Mouse (Mus musculus) embryo, embryonic 11 days (tissue): ENCODE data around the gene Tdg.
"Not testable (repeated sequence)": the region's sequence is repeated elsewhere in the genome, so short reads cannot be mapped to it uniquely, and the experiment has no call there.

Source experiments
- DNase-seq: peaks from one replicate; pipeline ENCODE4 v3.0.0-alpha.2; 2015

Gene Tdg

DNA sequence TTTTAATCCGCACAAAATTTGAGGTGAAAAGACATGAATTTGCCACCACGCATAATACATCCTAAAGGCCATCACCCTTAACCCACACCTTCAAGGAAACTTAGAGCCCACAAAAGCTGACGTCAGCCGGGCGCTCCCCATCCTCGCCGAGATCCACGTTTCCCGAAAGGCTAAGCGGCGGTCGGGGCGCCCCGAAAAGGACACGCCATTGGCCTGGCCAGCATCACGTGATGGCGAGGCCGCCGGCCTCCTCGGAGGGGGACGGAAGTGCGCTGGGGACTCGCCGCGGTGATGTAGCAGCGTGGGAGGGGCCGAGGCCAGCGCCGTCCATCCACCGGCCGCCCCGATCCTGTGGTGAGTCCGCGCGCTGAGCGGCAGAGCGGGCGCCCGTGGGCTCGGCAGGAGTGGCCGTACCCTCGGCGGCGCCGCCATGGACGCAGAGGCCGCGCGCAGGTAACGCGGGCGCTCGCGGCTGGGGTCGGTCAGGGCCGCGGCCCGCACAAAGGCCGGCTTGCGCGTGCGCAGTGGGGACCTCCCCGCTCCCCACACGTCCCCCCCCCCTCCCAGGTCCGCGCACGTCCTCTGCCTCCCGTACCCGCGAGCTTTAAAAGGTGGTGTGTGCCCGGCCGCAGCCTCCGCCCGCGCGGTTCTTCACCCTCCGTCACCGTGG, at the start of gene Tdg:
TSS of gene Tdg (plus strand) at position 243 of the 670 bp plus-strand sequence.
- DNase-seq: peak; percentile 97

DNA sequence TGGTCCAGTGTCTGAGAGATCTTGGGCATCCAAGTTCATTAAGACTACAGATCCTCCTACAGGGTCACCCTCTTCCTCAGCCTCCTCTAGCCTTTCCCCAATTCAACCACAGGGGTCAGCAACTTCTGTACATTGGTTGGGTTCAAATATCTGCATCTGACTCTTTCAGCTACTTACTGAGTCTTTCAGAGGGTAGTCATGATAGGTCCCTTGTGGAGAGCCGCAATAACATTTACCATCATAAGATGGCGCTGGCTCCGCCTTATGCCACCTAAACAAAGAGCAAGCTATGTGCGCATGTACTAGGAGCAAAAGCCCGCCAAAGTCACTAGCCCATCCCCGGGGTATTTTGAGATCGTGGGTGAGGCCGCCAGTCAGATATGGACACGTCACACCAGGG, 40.0 kb upstream of the Tdg start:
- DNase-seq: not testable (repeated sequence)

DNA sequence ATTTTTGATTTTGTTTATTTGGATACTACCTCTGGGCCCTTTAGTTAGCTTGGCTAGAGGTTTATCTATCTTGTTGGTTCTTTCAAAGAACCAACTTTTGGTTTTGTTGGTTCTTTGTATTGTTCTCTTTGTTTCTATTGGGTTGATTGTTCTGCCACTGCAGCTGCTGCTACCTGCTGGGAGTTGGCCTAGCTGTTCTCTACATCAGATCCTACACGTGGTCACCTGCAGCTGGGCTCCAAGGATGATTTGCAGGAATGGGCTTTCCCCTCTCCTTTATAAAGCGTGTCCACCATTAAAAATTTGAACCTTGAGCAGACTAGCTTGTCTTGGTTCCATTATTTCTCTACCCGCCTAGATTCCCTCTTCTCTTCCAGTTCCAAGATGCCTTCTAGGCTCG, 35.2 kb upstream of the Tdg start:
- not testable (repeated sequence) for DNase-seq

DNA sequence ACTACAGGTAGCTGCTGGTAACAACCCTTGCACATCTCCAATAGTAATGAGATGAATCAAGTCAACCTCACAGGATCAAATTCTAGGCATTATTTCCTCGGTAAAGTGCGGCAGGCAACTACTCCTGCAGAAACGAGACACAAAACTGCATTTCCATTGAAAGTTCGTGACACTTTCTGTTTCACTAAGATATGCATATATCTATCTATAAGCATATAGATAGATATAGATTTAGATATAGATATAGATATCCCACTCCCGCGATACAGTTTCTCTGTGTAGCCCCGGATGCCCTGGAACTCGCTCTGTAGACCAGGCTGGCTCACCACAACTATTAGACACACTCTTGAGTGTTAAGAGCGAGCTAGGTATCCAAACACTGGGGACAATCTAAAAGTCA, 7.4 kb upstream of the Tdg start:
- peak; percentile 5 for DNase-seq

DNA sequence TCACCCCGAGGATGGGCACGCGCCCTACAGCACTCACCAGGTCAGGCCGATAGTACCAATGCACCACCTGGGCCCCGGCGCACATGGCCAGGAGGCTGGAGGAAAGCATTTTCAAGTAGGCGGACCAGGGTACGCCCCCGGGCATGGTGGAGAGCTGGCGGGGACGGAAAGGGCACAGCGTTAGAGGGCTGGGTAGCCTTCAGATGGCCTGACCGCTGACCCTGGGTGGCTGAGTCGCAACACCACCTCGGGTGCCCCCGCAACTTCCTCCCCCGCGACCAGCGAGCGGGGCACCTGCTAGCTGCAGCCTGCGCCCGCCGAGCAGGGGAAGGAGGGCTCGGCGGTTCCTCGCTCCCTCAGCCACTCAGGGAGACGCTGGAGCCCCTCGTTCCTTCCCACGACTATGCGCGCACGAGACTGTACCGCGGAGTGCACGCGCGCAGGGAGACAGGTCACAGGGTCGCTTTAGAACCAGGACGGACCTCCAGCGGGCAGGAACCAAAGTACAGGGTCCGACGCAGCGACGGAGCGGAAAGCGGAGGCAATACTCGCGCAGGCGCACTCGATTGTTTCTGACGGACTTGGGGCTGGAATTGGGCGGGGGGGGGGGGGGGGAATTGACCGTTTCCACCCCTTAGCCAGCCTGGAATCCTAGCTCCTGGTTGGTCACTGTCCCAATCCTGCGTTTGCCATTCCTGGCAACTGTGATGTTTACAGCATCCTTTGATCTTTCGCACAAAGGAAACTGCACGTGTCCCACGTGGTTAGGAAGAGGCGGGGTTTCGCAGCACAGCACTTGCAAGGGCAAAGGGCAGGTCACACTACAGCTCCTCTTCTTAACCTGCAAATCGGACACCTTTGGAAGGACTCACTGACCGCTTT, 6.7 kb upstream of the Tdg start, which contains the start of gene 1190007I07Rik:
TSS of gene 1190007I07Rik (minus strand) at position 558 of the 882 bp plus-strand sequence.
- peak; percentile 94 for DNase-seq

DNA sequence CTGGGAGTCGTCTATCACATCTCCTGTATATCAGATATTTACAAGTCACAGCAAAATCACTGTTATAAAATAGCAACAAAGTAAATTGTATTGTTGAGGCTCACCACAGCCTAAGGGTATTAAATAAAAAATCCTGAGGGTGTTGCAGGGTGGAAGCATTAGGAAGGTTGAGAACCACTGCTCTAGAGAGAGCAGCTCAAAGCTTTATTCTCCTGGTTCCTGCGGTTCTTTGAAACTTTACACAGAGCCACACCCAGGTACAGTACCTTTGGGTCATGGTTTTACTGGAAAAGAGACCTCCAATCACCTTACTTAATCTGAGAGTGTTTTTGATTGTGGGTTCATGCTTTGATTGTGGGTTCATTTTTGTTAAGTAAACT, 6.1 kb upstream of the Tdg start:
- not testable (repeated sequence) for DNase-seq

DNA sequence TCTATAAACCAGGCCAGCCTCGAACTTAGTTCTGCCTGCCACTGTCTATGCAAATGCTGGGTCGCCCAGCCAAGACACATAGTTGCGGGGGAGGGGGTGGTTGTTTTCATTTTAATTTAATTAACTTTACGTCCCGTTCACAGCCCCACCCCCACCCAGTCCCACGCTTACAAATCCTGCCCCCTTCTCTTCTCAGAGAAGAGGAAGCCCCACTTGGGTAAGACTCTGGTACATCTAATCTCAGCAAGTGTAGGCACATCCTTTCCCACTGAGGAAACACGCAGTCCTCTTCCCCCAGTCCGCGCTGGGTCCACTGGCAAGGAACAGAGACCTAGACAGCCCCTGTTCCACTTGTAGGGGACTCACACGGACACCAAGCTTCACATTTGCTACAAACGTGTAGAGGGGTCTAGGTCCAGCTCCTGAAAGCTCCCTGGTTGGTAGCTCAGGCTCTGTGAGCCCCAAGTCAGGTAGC, 480 bp upstream of the Tdg start:
- DNase-seq: peak; percentile 47

DNA sequence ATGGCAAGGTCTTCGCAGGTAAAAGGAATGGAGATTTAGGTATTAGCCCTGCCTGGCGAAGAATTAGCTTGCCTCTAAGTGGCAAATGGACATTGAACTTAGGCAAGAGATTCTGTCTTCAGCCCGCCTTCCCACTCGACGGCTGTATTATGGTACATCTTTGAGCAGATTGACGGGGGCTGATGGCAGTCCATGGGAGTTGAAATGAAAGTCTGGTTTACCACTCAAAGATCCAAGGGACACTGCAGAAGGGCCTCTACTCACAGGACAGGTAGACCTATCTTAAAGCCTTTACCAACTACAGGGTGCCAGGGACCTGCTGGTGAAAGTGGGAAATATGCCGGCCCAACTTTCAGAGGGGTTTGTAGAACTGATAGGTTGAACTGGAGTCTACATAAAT, 869 bp downstream of the Tdg start:
- DNase-seq: no peak

DNA sequence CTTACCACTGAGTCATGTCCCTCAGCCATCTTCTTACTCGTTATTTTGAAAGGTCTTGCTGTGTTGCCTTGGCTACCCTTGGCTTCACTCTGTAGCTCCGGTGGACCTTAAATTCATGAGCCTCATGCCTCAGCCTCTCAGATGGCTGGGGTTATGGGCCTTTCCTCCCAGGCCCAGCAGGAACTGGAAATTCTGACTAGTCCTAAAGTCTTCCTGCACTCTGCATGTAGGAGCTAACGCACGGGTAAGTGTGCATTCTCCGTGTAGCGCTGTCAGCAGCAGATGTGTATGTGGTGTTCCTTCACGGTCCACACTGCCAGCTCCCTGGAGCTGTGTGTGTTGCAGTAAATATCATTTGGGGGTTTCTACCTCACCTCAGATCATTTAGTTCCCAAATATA, 1.5 kb downstream of the Tdg start:
- no peak for DNase-seq

DNA sequence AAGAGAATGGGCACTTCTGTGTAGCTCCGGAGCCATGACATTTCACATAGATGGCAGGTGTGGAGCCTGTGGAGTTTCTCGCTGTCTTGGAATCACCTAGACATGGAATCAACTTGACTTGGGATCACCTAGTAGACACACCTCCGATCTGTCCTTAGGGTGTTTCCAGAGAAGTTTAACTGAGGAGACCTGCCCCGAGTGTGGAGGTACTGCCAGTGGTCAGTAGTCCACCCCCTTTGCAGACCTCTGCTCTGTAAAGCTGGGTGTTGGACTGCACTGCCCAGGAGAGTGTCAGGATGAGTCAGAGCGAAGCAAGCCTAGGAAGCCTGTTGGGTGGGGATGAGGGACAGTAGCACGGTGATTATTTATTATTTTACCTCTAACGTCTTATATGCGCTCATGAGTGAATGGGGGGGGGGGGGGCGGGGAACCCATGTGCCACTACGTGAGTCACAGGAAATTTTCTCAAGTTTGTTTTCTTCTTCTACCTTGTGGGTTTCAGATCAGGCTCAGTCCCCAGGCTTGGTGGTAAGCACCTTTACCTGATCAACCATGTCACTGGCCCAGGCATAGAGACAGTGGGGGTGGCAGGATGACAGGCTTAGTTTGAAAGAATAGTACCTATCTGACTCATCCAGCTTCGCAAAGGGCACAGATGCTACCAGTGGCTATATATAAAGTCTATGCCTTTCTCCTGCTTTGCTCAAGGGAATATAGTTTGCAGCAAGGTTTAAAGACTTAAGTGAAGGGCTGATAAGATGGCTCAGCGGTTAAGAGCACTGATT, 3.1 kb downstream of the Tdg start:
- DNase-seq: no peak

DNA sequence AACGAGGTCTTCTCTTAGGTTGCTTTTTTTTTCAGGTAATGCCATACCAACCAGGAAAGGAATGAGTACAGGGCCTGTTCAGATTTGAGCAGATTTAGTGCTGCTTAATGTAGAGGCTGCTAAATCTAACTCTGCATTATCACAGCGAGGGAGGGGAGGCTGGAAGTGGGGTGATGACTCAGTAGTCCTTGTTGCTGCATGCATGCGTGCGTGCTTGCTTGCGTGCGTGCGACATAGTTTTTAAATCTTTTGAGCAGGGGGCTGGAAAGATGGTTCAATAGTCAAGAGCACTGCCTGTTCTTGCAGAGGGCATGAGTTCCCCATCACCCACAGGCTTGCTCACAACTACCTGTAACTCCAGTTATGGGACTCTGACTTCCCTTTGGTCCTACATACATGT, 4.7 kb downstream of the Tdg start:
- no peak for DNase-seq

DNA sequence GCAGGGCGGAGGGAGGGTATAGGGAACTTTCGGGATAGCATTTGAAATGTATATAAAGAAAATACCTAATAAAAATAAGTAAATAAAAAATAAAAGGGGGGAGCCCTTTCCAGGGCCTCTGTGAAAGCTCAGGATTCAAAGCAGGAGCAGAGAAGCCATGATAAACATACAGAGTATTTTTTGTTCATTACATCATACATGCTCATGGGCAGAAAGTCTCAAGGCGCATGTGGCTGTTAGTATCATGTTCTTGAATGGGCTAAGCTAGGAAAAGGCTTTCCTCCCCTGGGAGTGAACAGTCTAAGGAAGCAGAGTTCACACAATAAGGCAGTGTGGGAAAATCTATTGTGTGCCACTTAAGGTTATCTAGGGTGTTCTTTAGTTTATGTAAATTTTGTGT, 6.7 kb downstream of the Tdg start:
- DNase-seq: no peak

DNA sequence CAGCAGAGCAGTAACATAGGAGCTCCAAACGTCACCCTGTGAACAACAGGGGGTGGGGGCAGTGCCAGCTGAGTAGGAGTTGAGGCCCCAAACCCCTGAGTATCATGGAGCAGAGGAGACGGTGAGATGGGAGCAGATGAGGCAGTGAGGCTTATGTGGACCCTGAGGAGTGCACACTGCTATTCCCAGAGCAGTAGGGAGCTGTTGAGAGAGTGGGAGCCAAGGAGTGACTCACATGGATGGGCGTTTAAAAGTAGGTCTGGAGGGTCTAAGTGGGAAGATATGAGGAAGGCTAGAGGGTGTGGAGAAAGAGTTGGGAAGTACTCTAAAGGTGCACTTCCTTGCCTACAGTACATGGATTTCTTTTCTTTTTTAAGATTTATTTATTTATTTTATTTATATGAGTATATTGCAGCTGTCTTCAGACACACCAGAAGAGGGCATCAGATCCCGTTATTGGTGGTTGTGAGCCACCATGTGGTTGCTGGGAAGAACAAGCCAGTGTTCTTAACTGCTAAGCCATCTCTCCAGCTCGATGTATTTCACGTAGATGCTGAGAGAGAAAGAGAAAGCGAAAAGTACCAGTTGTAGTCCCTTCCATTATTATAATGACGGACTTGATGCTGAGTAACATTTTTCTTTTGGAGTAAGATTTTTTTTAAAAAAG, 9.5 kb downstream of the Tdg start:
- DNase-seq: no peak

DNA sequence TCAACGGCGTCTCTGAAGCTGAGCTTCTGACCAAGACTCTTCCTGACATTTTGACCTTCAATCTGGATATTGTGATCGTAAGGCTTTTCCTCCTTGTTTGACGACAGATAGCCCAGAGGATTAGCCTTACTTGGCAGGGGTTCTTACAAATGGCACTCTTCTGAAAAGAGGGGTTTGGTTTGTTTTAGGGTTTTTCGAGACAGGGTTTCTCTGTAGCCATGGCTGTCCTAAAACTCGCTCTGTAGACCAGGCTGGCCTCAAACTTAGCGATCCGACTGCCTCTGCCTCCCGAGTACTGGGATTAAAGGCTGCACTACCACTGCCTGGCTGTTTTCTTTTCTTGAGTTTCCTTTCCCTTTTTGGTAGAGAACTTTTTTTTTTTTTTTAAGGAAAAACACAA, 11.9 kb downstream of the Tdg start:
- DNase-seq: no peak

DNA sequence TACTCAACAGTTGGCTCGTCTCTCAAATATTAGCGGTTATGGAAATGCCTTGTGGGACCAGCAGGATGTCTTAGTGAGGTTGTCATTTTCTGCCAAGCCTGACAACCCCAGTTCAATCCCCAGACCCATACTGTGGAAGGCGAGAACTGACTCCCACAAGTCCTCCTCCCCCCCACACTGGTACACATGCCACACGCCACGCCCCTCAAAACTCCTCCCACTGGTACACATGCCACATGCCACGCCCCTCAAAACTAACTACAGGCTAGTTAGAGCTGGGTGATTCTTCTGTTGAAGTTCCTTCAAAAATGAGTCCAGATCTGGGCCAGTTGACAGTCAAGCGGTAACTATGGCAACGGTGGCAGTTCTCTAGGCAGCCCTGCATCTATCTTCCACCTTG, 16.5 kb downstream of the Tdg start:
- DNase-seq: no peak

DNA sequence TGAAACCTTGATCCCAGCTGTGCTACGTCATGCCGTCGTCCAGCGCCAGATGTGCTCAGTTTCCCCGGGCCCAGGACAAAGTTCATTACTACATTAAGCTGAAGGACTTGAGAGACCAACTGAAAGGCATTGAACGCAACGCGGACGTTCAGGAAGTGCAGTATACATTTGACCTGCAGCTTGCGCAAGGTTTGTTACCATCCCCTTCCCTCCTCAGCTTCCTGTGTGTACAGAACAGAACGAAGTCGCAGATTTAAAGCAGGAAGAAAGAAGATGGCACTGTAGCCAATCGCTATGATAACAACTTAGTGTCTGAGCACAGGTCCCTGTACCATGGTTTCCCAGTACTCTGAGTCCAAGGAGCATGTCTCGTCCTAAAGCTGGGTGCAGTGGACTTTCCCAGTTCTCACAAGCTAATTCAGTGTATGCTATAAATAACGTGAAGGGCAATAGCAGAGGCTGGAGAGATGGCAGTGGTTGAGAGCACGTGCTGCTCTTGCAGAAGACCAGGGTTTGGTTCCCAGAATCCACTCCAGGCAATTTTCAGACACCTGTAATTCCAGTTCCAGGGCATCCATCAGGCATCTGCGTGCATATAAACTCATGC, 17.7 kb downstream of the Tdg start:
- DNase-seq: no peak

DNA sequence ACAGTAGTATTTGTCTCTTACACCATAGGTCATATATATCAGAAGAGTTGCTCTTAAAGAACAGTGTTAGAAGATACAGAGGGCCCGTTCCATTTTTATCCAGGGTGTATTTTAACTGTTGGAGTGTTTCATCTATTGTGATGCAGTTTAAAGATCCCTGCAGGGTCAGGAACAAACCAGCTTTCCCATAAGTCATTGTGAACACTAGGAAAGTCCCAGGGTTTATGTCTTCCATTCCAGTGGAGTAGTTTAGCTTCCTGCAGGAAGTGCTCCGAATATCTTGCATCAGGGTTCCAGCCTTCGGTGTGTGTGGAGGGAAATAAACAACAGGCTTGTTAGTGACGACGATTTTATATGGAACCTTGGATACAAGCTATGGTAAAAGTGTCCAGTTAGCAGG, 21.6 kb downstream of the Tdg start:
- no peak for DNase-seq

DNA sequence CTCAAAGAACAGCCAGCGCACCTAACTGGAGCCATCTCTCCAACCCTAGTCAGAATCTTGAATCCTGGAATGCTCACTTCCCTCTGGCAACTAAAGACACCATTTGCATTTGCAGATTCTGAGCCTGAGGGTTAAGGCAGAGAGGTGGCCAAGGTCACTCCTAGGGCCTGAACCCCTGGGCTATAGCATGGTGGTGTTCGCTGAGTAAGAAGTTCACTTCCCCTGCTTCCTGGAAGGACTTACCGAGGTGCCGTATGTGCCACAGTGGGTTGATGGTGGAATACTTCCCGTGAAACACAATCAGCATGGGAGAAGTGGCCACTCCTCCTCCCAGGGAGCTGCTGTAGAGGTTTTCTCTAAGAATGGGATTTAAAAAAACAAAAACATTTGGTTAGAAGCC, 23.0 kb downstream of the Tdg start:
- DNase-seq: no peak

DNA sequence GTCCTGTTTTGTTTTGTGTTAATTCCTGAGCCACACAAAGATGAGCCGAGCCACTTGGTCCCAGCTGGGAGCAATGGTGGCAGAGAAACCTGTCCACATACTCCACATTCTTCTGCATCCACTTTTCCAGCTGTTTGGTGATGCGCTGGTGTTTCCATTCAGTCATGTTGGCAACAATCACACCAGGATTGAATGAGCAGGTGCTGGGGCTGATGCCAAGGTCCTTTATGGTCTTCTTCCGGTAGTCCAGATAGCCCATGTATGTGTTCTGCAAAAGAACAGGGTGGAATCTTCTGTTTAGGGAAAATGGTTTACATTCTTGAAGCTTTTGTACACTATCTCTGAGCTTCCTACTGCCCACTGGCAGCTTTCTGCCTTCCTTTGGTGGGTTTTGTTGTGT, 25.0 kb downstream of the Tdg start:
- no peak for DNase-seq

DNA sequence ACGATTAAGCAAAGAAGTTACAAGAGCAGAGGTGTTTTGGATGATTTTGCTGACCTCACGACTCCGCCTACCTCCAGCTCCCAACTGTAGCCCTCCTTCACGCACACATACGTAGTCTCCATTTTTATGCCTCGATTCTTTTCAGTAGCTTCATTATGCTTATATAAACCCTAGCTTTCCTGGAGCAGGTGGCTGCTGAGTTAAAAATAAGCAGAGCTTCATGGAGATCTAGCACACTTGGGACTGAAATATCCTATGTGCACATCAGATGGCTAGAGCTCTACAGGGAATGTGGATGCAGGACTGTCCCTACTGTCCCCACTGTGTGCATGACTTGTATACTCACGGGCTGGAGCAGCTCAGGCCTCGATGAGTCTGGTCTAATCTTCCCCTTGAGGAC, 32.2 kb downstream of the Tdg start:
- no peak for DNase-seq

DNA sequence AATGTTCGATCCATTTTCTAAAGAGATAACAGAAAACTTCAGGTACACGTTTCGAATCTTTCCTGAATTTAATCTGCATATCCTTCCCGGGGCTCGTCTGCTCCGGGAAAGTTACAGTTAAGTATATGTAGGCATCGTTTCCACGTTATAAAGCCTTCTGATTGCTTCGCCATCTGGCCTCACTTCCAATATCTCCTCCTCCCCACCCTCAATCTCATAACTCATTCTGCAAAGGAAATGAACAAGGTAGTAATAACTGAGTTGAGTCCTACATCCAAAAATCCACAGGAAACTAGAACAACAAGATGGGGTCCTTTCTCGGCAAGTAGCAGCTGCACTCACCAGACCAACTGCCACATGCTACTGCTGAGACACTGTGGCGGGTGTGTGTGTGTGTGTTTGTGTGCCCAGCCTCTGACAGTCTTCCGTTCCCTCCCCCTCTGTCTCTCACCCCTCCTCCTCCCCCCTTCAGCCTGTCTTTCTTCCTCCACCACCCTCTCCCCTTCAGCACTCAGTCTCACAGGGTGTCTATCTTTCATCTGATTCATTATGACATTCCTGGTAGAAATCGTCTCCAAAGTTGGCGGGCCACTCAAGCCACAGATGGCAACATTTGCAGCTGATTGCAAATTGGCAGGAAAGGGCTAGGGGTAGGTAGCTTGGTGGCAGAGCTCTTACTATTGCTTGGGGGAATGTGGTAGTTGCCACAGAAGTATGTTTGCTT, 32.8 kb downstream of the Tdg start:
- no peak for DNase-seq

DNA sequence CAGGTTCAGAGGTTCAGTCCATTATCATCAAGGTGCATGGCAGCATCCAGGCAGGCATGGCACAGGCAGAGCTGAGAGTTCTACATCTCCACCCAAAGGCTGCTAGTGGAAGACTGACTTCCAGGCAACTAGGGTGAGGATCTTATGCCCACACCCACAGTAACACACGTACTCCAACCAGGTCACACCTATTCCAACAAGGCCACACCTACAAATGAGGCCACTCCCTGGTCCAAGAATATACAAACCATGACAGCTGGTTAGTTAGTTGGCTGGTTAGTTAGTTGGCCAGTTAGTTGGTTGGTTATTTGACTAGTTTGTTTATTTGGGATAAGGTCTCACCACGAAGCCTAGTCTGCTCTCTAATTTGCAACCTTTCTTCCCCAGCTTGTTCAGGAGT, 33.7 kb downstream of the Tdg start:
- DNase-seq: no peak
